Mouse (Mus musculus) R1 (cell line): ENCODE data around the gene Gm6268.
A peak's percentile ranks its signal among the peaks of the same experiment; 100 is the strongest.

Experiments used
- DNase-seq: peaks from one replicate; pipeline ENCODE4 v3.0.0-alpha.2; 2018; ENCODE audit warnings: low read depth, low spot score

The Gm6268 gene

GRCm38 (mm10) chrX:36400980-36401379 lies at the start of gene Gm6268:
TSS of gene Gm6268 (plus strand) at chrX:36401280.
- DNase-seq = no peak

- peak; percentile 2 for DNase-seq
These were observed 48.6 kb upstream of the Gm6268 start for GRCm38 (mm10) chrX:36352446-36352845.

GRCm38 (mm10) chrX:36385340-36385739 lies 15.7 kb upstream of the Gm6268 start:
- no peak for DNase-seq

GRCm38 (mm10) chrX:36389971-36390370 lies 11.1 kb upstream of the Gm6268 start:
- DNase-seq = no peak

- no peak for DNase-seq
These were observed 10.6 kb upstream of the Gm6268 start for GRCm38 (mm10) chrX:36390503-36390902.

- no peak for DNase-seq
These were observed 8.4 kb upstream of the Gm6268 start for GRCm38 (mm10) chrX:36392672-36393071.

DNA sequence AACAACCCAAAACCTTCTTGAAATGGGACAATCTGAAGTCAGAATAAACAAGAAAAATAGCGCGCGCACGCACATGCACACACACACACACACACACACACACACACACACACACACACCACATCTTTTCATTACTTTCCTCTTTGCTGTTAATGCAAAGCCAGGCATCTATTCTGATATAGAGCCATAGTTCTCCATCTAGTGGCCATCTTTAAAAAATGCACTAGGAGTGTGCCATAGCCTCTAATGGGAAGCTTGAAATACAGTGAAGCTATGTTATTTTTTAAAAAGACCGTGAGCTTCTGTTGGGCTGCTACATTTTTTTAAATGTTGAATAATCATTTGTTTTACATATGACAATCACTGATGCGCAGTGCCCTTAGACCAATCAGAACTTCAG lies 7.8 kb upstream of the Gm6268 start:
- DNase-seq = peak; percentile 8

DNA sequence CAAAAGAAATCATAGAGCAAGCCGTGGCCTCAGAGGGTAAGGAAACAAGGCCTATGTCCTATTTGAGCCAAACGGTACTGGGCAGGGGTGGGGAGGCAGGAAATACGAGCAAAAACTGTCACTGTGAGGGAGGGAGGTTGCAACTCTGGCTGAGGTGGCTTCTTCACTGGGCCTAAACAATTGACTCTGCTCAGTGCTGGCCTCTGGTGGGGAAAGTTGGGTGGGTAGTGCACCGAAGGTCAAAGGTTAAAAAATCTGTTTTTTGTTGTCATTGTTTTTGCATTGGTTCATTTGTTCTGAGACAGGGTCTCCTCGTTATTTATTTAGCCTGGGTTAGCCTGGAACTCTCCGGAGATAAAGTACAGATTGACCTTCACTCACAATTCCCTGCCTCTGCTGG lies 1.2 kb downstream of the Gm6268 start:
- peak; percentile 21 for DNase-seq

- no peak for DNase-seq
These were observed 18.1 kb downstream of the Gm6268 start for GRCm38 (mm10) chrX:36419153-36419552.

GRCm38 (mm10) chrX:36434993-36435392 lies 33.9 kb downstream of the Gm6268 start:
- DNase-seq = peak; percentile 53

GRCm38 (mm10) chrX:36437932-36438331 lies 36.9 kb downstream of the Gm6268 start:
- no peak for DNase-seq
